ENCODE assay signal across 22 mouse cellular contexts in the genomic region with DNA sequence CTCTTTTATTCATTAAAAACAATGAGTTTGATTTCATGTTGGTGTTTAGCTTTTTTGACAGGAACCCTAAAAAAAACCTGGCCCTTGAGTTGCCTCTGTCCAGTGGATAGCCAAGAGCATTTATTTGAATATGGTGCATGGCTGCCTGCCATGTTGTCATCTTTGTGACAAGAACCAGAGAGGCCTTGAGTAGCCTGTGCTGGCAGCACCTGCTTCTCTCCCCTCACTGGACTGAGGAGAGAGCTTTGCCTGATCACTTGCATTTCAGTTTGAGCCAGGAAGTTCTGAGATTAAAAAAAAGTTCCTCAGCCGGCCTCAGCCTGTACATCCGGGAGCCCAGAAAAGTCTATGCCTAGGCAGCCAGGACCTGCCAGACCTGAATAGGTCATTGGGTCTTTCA.
A peak's percentile ranks its signal among the peaks of the same experiment; 100 is the strongest.
DNase-seq lines count a peak whose midpoint lies in the region; ATAC-seq and TF ChIP-seq lines count a peak whose summit lies in the region.
"Had no signal": no experiment of that assay in that cellular context is flagged by ENCODE, and none has a peak within 500 bp of the region (broad histone marks: within the 10 kb centered on the region; RNA-seq: fewer than 3 reads in every experiment).

No protein-coding gene starts in this region.

- WGBS in lung, postnatal 0 days: 62% methylated on average over 2 of the region's 2 CpGs
- WGBS in stomach, embryonic 15.5 days: 38% methylated on average over 2 of the region's 2 CpGs

- intact Hi-C loops in gastrocnemius, adult 2 months (cut with DNase I): loop anchor here (5.0 kb wide), 1 partner anchor 48 kb away; no protein-coding TSS in a partner anchor
- intact Hi-C loops in heart, postnatal 10 days (cut with DNase I): no loop called here

- no peak overlapping the region for H3K4me3 ChIP-seq in gastrocnemius, adult 2 months
- H3K4me3 ChIP-seq in lung, postnatal 0 days (ENCODE audit: low read depth, low read length): no peak overlapping the region
- no peak overlapping the region for H3K4me3 ChIP-seq in stomach, embryonic 15.5 days (replicated peaks)
- H3K4me3 ChIP-seq: forebrain, embryonic 13.5 days; hindbrain, embryonic 13.5 days; limb, embryonic 10.5 days; megakaryocyte, embryonic 14.5 days; neural tube, embryonic 13.5 days had no signal

- H3K9me3 ChIP-seq in lung, postnatal 0 days (ENCODE audit: low read length): no peaks in the 10 kb centered on the region
- H3K9me3 ChIP-seq in stomach, embryonic 15.5 days: no peaks in the 10 kb centered on the region
- H3K9me3 ChIP-seq: forebrain, embryonic 13.5 days; hindbrain, embryonic 13.5 days; limb, embryonic 10.5 days; neural tube, embryonic 13.5 days had no signal

- no peaks in the 10 kb centered on the region for H3K36me3 ChIP-seq in lung, postnatal 0 days (ENCODE audit: insufficient read depth, low read length)
- no peaks in the 10 kb centered on the region for H3K36me3 ChIP-seq in stomach, embryonic 15.5 days
- H3K36me3 ChIP-seq: hindbrain, embryonic 13.5 days; limb, embryonic 10.5 days; neural tube, embryonic 13.5 days had no signal

- no peaks in the 10 kb centered on the region for H3K27me3 ChIP-seq in lung, postnatal 0 days (replicated peaks; ENCODE audit: insufficient read depth, low read length)
- H3K27me3 ChIP-seq in stomach, embryonic 15.5 days (replicated peaks): no peaks in the 10 kb centered on the region
- H3K27me3 ChIP-seq: CH12.LX; forebrain, embryonic 13.5 days; hindbrain, embryonic 13.5 days; neural tube, embryonic 13.5 days had no signal

- no peak for TF ChIP-seq CTCF in gastrocnemius, adult 2 months (IDR thresholded peaks at IDR 0.05)
- TF ChIP-seq CTCF in lung, postnatal 0 days (IDR thresholded peaks at IDR 0.05): no peak

- peak; percentile 30 for DNase-seq in gastrocnemius, adult 2 months
- DNase-seq in gastrocnemius, postnatal 25 days: no peak
- no peak for DNase-seq in lung, postnatal 0 days (ENCODE audit: low spot score)
- no peak for DNase-seq in lung, postnatal 4 days
- peak; percentile 59 to 65 for DNase-seq in heart, postnatal 10 days
- DNase-seq in left cerebral cortex, adult 8-10 months (ENCODE audit: low spot score in 2 of 2): no peak
- DNase-seq in layer of hippocampus, adult 8-10 months (ENCODE audit: low spot score in 2 of 2): no peak
- DNase-seq: adrenal gland, postnatal 25 days; cerebellum, adult 18-20 months; kidney, postnatal 10 days; layer of hippocampus, postnatal 36 days; liver, postnatal 0 days; lung, postnatal 14 days; midbrain, embryonic 14.5 days; right cerebral cortex, adult 18-20 months had no signal

- no peak overlapping the region for H3K9ac ChIP-seq in lung, postnatal 0 days (replicated peaks; ENCODE audit: low read depth)
- H3K9ac ChIP-seq in stomach, embryonic 15.5 days: no peak overlapping the region
- H3K9ac ChIP-seq: forebrain, embryonic 13.5 days; hindbrain, embryonic 13.5 days; liver, postnatal 0 days; neural tube, embryonic 13.5 days had no signal

- no peak for TF ChIP-seq EP300 in lung, postnatal 0 days (IDR thresholded peaks at IDR 0.05)

- H3K4me2 ChIP-seq in lung, postnatal 0 days (replicated peaks; ENCODE audit: low read depth, low read length): no peak overlapping the region
- no peak overlapping the region for H3K4me2 ChIP-seq in stomach, embryonic 15.5 days
- H3K4me2 ChIP-seq: forebrain, embryonic 13.5 days; hindbrain, embryonic 13.5 days; neural tube, embryonic 13.5 days had no signal

- no peaks in the 10 kb centered on the region for H3K4me1 ChIP-seq in lung, postnatal 0 days (ENCODE audit: insufficient read depth, low read depth, low read length)
- H3K4me1 ChIP-seq in stomach, embryonic 15.5 days: no peaks in the 10 kb centered on the region
- H3K4me1 ChIP-seq: forebrain, embryonic 13.5 days; hindbrain, embryonic 13.5 days; limb, embryonic 10.5 days; megakaryocyte, embryonic 14.5 days; neural tube, embryonic 13.5 days had no signal

- peak; percentile 17; the same call in 1 of the 2 replicates for ATAC-seq in lung, postnatal 0 days
- peak; percentile 47; the same call in 1 of the 2 replicates for ATAC-seq in stomach, embryonic 15.5 days (ENCODE audit: insufficient read depth, low FRiP score, low read depth)
- ATAC-seq: forebrain, embryonic 13.5 days; liver, postnatal 0 days had no signal

- H3K27ac ChIP-seq in gastrocnemius, adult 2 months: peak overlapping the region; percentile 78; the same call in 1 of the 2 replicates
- H3K27ac ChIP-seq in lung, postnatal 0 days (ENCODE audit: low read length): no peak overlapping the region
- peak overlapping the region; percentile 28; the same call in 1 of the 2 replicates for H3K27ac ChIP-seq in stomach, embryonic 15.5 days
- H3K27ac ChIP-seq: forebrain, embryonic 13.5 days; limb, embryonic 10.5 days; neural tube, embryonic 13.5 days had no signal

Comparison
In these comparisons a context has a peak if more than half of its experiments do, and no peak if none do; other contexts are left out.
1. DNase-seq: peak in gastrocnemius, adult 2 months (single experiment) and heart, postnatal 10 days (2 of 2); none in gastrocnemius, postnatal 25 days (single experiment), lung, postnatal 0 days (single experiment), lung, postnatal 4 days (0 of 2), left cerebral cortex, adult 8-10 months (0 of 2) and layer of hippocampus, adult 8-10 months (0 of 2).